Mouse (Mus musculus) left cerebral cortex, postnatal 36 days (tissue): ENCODE results near the gene Plxnb1. TPM values are rescaled to one million over a fixed set of nuclear protein-coding genes. Genes with fewer than 3 reads are reported as not detected.
A peak's percentile ranks its signal among the peaks of the same experiment; 100 is the strongest.

Source experiments
- DNase-seq, 2 experiments: peaks; one replicate each; pipeline ENCODE4 v3.0.0; 2021 to 2022; ENCODE audit warnings: low spot score in 2 of 2, mixed read lengths in 1 of 2
- intact Hi-C: fragments of 180-260 bp; cut with DNase I; formaldehyde crosslinking; loops from one replicate; pipeline ENCODE4 v1.15.1; 2025
- total RNA-seq, 2 experiments: library from RNA; stranded (reverse); gene quantifications; 2 replicates each; pipeline ENCODE4 v1.2.3; 2021

Plxnb1 gene
- total RNA-seq, 2 experiments from 2014 or later: 60.3 to 77.9 TPM

GRCm38 (mm10) chr9:109097291-109097690 lies 2.1 kb downstream of the Plxnb1 start:
- intact Hi-C loops: loop anchor here (10.0 kb wide), 1 partner anchor 738 kb away; the partner anchor contains the start of gene Nme6
- no peak for DNase-seq

- intact Hi-C loops: loop anchor here (10.0 kb wide), 1 partner anchor 737 kb away; the partner anchor contains the start of gene Nme6
These were observed 2.6 kb downstream of the Plxnb1 start for GRCm38 (mm10) chr9:109097831-109098230.

DNA sequence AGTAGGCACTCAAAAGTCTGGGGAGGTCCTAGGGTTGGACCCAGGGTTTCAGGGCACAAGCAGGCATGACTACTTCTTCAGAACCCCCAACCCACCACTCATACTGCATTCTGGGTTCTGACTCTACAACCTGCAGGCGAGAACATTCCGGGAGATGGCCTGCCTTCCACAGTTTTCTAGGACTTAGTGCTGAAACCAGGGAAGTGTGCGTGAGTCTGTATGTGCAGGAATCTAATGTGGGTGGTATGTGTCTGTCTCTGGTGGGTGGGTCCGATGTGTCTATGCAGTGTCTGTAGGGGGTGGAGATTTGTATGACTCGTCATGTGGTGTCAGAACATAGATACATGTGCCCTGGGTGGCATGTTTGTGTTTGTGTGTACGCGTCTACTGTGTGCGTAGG lies 3.2 kb downstream of the Plxnb1 start:
- intact Hi-C loops: loop anchor here (10.0 kb wide), 1 partner anchor 736 kb away; the partner anchor contains the start of gene Nme6
- DNase-seq: no peak

More at GRCm38 (mm10) chr9:109097831-109098230, 2.6 kb downstream of the Plxnb1 start:
- DNase-seq: peak; percentile 54 to 58

GRCm38 (mm10) chr9:109098969-109099368 lies 3.8 kb downstream of the Plxnb1 start:
- intact Hi-C loops: loop anchor here (10.0 kb wide), 1 partner anchor 736 kb away; the partner anchor contains the start of gene Nme6
- peak; percentile 26 to 31 for DNase-seq

- intact Hi-C loops: no loop called here
- DNase-seq: no peak
These were observed 5.2 kb downstream of the Plxnb1 start for GRCm38 (mm10) chr9:109100307-109100928.

DNA sequence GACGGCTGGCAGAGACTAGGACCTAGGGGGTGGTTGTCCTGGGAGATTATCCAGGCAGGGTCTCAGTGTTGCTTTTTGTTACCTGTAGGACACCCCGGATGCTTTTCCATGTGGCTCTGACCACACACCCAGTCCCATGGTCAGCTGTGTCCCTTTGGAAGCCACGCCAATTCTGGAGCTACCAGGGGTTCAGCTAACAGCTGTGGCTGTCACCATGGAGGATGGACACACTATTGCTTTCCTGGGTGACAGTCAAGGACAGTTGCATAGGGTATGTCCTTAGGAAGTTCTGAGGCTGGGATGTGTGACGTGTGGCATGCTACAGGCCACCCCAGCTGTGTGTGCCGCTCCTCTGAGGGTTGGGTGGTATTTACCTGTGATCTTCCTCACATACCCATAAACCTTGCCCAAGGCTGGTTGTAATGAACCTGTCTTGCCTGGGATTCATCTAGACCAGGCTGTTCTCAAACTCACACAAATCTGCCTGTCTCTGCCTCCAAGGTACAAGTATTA lies 6.8 kb downstream of the Plxnb1 start:
- intact Hi-C loops: no loop called here

DNA sequence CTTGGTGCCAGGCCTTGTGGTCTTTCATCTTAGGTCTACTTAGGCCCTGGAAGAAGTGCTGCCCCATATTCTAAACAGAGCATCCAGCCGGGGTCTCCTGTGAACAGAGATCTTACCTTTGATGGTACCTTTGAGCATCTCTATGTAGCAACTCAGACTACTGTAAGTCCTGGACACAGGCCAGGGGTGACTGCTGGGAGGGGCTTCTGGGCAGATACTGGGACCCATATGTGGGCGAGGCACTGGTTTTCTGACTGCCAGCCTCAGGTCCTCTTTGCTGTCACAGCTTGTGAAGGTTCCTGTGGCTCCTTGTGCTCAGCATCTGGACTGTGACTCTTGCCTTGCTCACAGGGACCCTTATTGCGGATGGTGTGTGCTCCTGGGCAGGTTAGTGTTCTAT lies 7.4 kb downstream of the Plxnb1 start:
- no peak for DNase-seq
- intact Hi-C loops: no loop called here

More for the DNA sequence above, 6.8 kb downstream of the Plxnb1 start:
- DNase-seq: no peak

- DNase-seq: no peak
- intact Hi-C loops: no loop called here
These were observed 8.1 kb downstream of the Plxnb1 start for GRCm38 (mm10) chr9:109103250-109103649.

DNA sequence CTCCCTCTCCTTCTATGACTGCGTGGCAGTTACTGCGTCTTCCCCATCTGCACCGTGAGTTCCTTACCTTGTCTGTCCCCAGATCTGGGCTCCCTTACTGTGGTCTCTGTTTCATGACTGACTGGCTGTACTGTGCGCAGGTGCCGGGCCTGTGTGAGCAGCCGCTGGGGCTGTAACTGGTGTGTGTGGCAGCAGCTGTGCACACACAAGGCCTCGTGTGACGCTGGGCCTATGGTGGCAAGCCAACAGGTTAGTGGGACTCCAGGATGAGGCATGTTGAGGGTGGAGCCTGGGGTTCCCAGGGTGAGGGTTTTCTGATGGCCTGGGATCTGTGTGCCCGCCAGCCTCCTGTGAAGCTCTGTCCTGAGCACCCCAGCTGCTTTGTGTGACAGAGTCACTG lies 8.9 kb downstream of the Plxnb1 start:
- no peak for DNase-seq
- intact Hi-C loops: no loop called here

- peak in 1 of 2 experiments; percentile 29 for DNase-seq
These were observed 9.8 kb downstream of the Plxnb1 start for GRCm38 (mm10) chr9:109105011-109105410.

GRCm38 (mm10) chr9:109105648-109106047 lies 10.5 kb downstream of the Plxnb1 start:
- intact Hi-C loops: no loop called here
- no peak for DNase-seq

More at GRCm38 (mm10) chr9:109105011-109105410, 9.8 kb downstream of the Plxnb1 start:
- intact Hi-C loops: no loop called here

DNA sequence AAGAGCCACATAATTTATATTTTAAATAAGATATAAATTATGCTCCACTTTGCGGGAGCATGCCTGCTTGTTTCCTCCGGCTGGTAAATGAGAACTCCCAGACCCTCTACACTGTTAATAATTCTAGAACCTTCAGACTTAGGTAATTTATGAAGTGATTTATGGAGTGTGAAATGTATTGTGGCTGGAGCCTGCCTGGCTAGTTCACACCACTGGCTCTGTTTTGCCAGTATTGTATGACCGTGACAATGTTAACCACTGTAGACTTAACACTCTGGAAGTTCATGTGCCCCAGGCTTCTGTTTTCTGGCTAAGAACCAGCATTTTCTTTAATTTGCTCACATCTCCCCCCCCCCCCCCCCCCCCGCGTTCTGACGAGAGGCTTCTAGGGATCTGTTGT lies 12.2 kb downstream of the Plxnb1 start:
- intact Hi-C loops: no loop called here

GRCm38 (mm10) chr9:109110240-109110639 lies 15.1 kb downstream of the Plxnb1 start:
- no peak for DNase-seq
- intact Hi-C loops: no loop called here

More for the DNA sequence above, 12.2 kb downstream of the Plxnb1 start:
- no peak for DNase-seq

DNA sequence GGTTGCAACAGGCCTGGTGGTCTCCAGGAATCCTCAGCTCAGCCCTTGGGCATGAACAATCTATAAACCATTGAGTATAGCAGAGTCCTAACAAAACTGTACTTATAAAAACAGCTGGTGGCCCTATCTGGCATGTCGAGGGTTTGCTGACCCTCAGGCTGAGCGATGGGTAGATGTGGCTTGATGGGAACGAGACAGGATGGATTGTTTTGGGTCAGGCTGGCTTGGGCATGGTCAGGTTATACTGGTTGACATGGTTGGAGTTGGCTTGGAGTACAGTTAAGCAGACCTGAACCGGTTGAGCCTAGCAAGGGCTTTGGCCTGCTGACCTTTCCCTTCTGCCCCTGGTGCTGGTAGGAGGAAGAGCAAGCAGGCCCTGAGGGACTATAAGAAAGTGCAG lies 15.9 kb downstream of the Plxnb1 start:
- DNase-seq: no peak
- intact Hi-C loops: no loop called here

GRCm38 (mm10) chr9:109111591-109111990 lies 16.4 kb downstream of the Plxnb1 start:
- no peak for DNase-seq
- intact Hi-C loops: no loop called here

DNA sequence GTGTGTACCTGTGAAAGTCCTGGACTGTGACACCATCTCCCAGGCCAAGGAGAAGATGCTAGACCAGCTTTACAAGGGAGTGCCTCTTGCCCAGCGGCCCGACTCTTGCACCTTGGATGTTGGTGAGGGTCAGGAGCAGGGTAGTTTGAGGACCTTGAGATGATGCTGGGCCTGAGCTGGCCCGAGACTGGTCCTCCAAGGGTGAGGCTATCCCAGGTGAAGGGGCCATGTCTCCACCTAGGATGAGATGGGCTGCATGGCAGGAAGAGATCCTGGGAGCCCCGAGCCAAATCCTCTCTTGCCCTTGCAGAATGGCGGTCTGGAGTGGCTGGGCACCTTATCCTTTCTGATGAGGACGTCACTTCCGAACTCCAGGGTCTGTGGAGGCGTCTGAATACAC lies 18.1 kb downstream of the Plxnb1 start:
- peak in 1 of 2 experiments; percentile 2 for DNase-seq
- intact Hi-C loops: no loop called here

DNA sequence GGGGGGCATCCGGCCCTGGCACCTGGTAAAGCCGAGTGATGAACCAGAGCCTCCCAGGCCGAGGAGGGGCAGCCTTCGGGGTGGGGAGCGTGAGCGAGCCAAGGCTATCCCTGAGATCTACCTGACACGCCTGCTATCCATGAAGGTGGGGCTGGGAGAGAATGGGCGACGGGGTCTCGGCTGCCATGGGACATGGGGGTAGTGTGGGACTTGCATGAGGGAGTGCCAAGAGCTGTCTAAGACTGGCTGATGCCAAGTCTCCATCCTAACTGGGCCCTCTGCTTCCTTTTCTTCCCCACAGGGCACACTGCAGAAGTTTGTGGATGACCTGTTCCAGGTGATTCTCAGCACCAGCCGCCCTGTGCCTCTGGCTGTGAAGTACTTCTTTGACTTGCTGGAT lies 19.1 kb downstream of the Plxnb1 start:
- no peak for DNase-seq
- intact Hi-C loops: no loop called here

DNA sequence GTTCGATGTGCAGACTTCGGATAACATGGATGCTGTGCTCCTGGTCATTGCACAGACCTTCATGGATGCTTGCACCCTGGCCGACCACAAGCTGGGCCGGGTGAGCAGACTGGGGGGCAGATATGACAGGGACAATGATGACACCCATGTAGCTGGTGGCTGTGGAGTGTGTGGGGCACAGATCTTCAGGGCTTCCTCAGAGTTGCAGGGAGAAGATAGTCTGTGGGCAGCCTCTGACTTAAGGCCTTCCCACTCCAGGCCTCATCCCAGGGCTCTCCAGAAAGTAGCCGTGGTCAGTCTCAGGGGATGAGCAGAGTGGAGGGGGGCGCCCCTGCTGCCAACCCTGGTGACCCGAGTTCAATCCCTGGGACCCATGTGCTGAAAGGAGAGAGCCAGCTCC lies 19.7 kb downstream of the Plxnb1 start:
- intact Hi-C loops: no loop called here
- no peak for DNase-seq

- DNase-seq: no peak
- intact Hi-C loops: no loop called here
These were observed 21.0 kb downstream of the Plxnb1 start for GRCm38 (mm10) chr9:109116205-109116604.

DNA sequence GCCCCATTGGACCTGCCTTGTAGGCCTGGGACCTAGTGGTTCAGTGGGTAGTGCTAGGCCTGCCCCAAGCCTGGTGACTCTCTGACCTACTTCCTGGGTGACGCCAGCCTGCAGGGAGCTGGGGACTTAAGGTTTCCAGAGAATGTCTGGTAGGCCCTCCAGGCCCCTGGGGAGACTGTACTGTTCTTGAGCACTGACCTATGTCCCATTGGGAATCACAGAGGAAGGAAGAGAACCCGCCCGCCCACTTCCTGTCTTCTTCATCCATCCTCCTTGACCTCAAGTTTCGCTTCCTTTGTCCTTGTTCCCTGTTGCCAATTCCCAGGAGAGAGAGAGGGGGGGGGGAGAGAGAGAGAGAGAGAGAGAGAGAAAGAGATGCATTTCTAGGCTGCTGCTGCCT lies 22.9 kb downstream of the Plxnb1 start:
- intact Hi-C loops: no loop called here
- no peak for DNase-seq

GRCm38 (mm10) chr9:109119571-109119970 lies 24.4 kb downstream of the Plxnb1 start:
- DNase-seq: no peak
- intact Hi-C loops: no loop called here
